ENCODE assay signal across 9 mouse cellular contexts in the genomic region with DNA sequence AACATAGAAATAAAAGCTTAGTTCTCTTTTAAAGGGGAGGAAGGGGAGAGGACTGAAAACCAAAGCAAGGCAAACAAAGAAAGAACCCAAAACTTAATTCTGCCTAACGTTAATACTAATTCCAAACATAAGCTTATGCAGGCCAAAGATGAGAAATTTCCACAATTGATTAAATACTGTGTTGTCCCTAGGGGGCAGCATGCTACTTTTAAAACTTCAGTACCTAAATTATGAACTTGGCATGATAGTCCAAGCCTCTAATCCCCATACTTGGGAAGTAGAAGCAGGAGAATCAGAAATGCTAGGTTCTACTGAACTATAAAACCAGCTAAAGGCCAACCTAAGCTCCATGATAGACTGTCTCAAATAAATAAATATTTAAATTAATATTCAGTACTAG. TPM values are rescaled to one million over a fixed set of nuclear protein-coding genes. Genes with fewer than 3 reads are reported as not detected.
DNase-seq lines count a peak whose midpoint lies in the region; ATAC-seq and TF ChIP-seq lines count a peak whose summit lies in the region.
"Had no signal": no experiment of that assay in that cellular context is flagged by ENCODE, and none has a peak within 500 bp of the region (broad histone marks: within the 10 kb centered on the region; RNA-seq: fewer than 3 reads in every experiment).

No protein-coding gene starts in this region.

- no peak for DNase-seq in frontal cortex, postnatal 10 days (ENCODE audit: low spot score in 2 of 2)
- DNase-seq in limb, embryonic 14.5 days (ENCODE audit: low spot score) = peak; percentile 63
- no peak for DNase-seq in limb, embryonic 10.5 days (ENCODE audit: low spot score)
- no peak for DNase-seq in yolk sac, embryonic 10.5 days (ENCODE audit: low spot score)
- DNase-seq: liver, embryonic 13.5 days had no signal

- H3K9me3 ChIP-seq in limb, embryonic 14.5 days (ENCODE audit: control insufficient read depth, low read length) = no peaks in the 10 kb centered on the region
- no peaks in the 10 kb centered on the region for H3K9me3 ChIP-seq in limb, embryonic 10.5 days (replicated peaks)
- H3K9me3 ChIP-seq: liver, embryonic 13.5 days had no signal

- H3K27ac ChIP-seq in limb, embryonic 14.5 days (replicated peaks; ENCODE audit: low read depth, low read length) = no peak overlapping the region
- no peak overlapping the region for H3K27ac ChIP-seq in limb, embryonic 10.5 days
- H3K27ac ChIP-seq: liver, embryonic 13.5 days had no signal

- no peak overlapping the region for H3K4me2 ChIP-seq in limb, embryonic 14.5 days (replicated peaks; ENCODE audit: low read depth, low read length, severe bottlenecking)
- H3K4me2 ChIP-seq: liver, embryonic 13.5 days had no signal

- no peaks in the 10 kb centered on the region for H3K4me1 ChIP-seq in limb, embryonic 14.5 days (ENCODE audit: control insufficient read depth, insufficient read depth, low read length)
- no peaks in the 10 kb centered on the region for H3K4me1 ChIP-seq in limb, embryonic 10.5 days
- H3K4me1 ChIP-seq: liver, embryonic 13.5 days had no signal

- WGBS in limb, embryonic 14.5 days = 81% methylated on average over 1 of the region's 1 CpGs
- 87% methylated on average over 1 of the region's 1 CpGs for WGBS in limb, embryonic 10.5 days

- TF ChIP-seq POLR2A in limb, embryonic 14.5 days (IDR thresholded peaks at IDR 0.05; ENCODE audit: borderline replicate concordance, extremely low read depth, insufficient read depth, insufficient read length) = no peak

- no peaks in the 10 kb centered on the region for H3K27me3 ChIP-seq in limb, embryonic 14.5 days (ENCODE audit: control insufficient read depth, insufficient read depth, low read length)
- no peaks in the 10 kb centered on the region for H3K27me3 ChIP-seq in limb, embryonic 10.5 days (ENCODE audit: low read depth, poor library complexity, severe bottlenecking)
- H3K27me3 ChIP-seq: liver, embryonic 13.5 days had no signal

- no peaks in the 10 kb centered on the region for H3K36me3 ChIP-seq in limb, embryonic 14.5 days (ENCODE audit: control insufficient read depth, insufficient read depth, low read length)
- no peaks in the 10 kb centered on the region for H3K36me3 ChIP-seq in limb, embryonic 10.5 days
- H3K36me3 ChIP-seq: liver, embryonic 13.5 days had no signal

- H3K4me3 ChIP-seq in limb, embryonic 14.5 days (replicated peaks; ENCODE audit: low read length) = no peak overlapping the region
- no peak overlapping the region for H3K4me3 ChIP-seq in limb, embryonic 10.5 days
- H3K4me3 ChIP-seq: liver, embryonic 13.5 days had no signal

- peak; percentile 73 for ATAC-seq in frontal cortex, adult (ENCODE audit: low TSS enrichment)
- ATAC-seq in limb, embryonic 14.5 days (ENCODE audit: low FRiP score, low read depth) = no peak
- ATAC-seq in activated CD4-positive, CD25-positive, alpha-beta regulatory T cell, adult 4 months = peak; percentile 65
- peak; percentile 59; the same call in 1 of the 2 replicates for ATAC-seq in megakaryocyte-erythroid progenitor cell, adult 5-6 weeks (replicated peaks; ENCODE audit: low FRiP score, low TSS enrichment, poor library complexity, severe bottlenecking)
- no peak for ATAC-seq in erythroid progenitor cell, adult 5-6 weeks (replicated peaks; ENCODE audit: low FRiP score, poor library complexity, severe bottlenecking)

- no peak overlapping the region for H3K9ac ChIP-seq in limb, embryonic 14.5 days (ENCODE audit: low read depth, low read length, severe bottlenecking)
- H3K9ac ChIP-seq: liver, embryonic 13.5 days had no signal

RNA-seq across cellular contexts. Expression of a gene that starts 18.7 kb away (rescaled TPM):
- 4.2 and 4.3 TPM in 2 replicates for polyA plus RNA-seq in limb, embryonic 14.5 days (2012; rRNA removed)
- polyA plus RNA-seq in limb, embryonic 14.5 days (2014; fragmentation: Nextera tagmentation; extraction: Ambion mirVana) = 7.4 and 7.5 TPM in 2 replicates
- 3.2 and 6.5 TPM in 2 replicates for polyA plus RNA-seq in limb, embryonic 10.5 days (2016; fragmentation: Nextera tagmentation; extraction: Ambion mirVana)
- polyA plus RNA-seq in activated CD4-positive, CD25-positive, alpha-beta regulatory T cell, adult 4 months (2017; shearing (Covaris generic)) = 1 to 10 TPM; 5.5 to 6.5 TPM
- 21.0 and 26.4 TPM in 2 replicates for total RNA-seq in megakaryocyte-erythroid progenitor cell, adult 5-6 weeks (2014; fragmentation: Nextera tagmentation)
- total RNA-seq in megakaryocyte-erythroid progenitor cell, adult 5-6 weeks (2017) = 10.1 and 13.9 TPM in 2 replicates
- 2.1 and 14.1 TPM in 2 replicates for total RNA-seq in erythroid progenitor cell, adult 5-6 weeks (2015; ENCODE audit: low replicate concordance)
- 8.1 and 21.0 TPM in 2 replicates for total RNA-seq in erythroid progenitor cell, adult 5-6 weeks (2017; ENCODE audit: low replicate concordance)

Comparison
In these comparisons a context has a peak if more than half of its experiments do, and no peak if none do; other contexts are left out.
1. ATAC-seq: peak in frontal cortex, adult (single experiment), activated CD4-positive, CD25-positive, alpha-beta regulatory T cell, adult 4 months (single experiment) and megakaryocyte-erythroid progenitor cell, adult 5-6 weeks (single experiment); none in limb, embryonic 14.5 days (single experiment) and erythroid progenitor cell, adult 5-6 weeks (single experiment).